21 mouse cellular contexts compared by ENCODE assay signal in genomic region chr13:31290630-31291029, GRCm38 (mm10).
"Had no signal": no experiment of that assay in that cellular context is flagged by ENCODE, and none has a peak within 500 bp of the region (broad histone marks: within the 10 kb centered on the region; RNA-seq: fewer than 3 reads in every experiment).

No protein-coding gene starts in this region.

- H3K9me3 ChIP-seq: limb, embryonic 10.5 days; limb, embryonic 13.5 days; liver, embryonic 13.5 days; megakaryocyte, embryonic 14.5 days; midbrain, embryonic 10.5 days; neural tube, embryonic 12.5 days; neural tube, embryonic 15.5 days; stomach, embryonic 15.5 days had no signal

- H3K4me2 ChIP-seq: limb, embryonic 13.5 days; liver, embryonic 13.5 days; neural tube, embryonic 12.5 days; neural tube, embryonic 15.5 days; stomach, embryonic 15.5 days had no signal

- H3K9ac ChIP-seq: limb, embryonic 13.5 days; liver, embryonic 13.5 days; neural tube, embryonic 12.5 days; neural tube, embryonic 15.5 days; stomach, embryonic 15.5 days had no signal

- H3K4me3 ChIP-seq: limb, embryonic 10.5 days; limb, embryonic 13.5 days; liver, embryonic 13.5 days; megakaryocyte, embryonic 14.5 days; midbrain, embryonic 10.5 days; neural tube, embryonic 12.5 days; neural tube, embryonic 15.5 days; stomach, embryonic 15.5 days had no signal

- H3K36me3 ChIP-seq: limb, embryonic 10.5 days; limb, embryonic 13.5 days; liver, embryonic 13.5 days; midbrain, embryonic 10.5 days; neural tube, embryonic 12.5 days; neural tube, embryonic 15.5 days; stomach, embryonic 15.5 days had no signal

- DNase-seq: kidney, adult 18-20 months; kidney, adult 9 months; kidney, postnatal 14 days; kidney, postnatal 4 days; liver; liver, embryonic 13.5 days; lung, adult 2 months; lung, postnatal 14 days; lung, postnatal 4 days; midbrain, embryonic 14.5 days; right cerebral cortex, adult 18-20 months; right cerebral cortex, postnatal 14 days; right cerebral cortex, postnatal 4 days; thymus, postnatal 25 days had no signal

- H3K27me3 ChIP-seq: liver, embryonic 13.5 days; neural tube, embryonic 12.5 days; neural tube, embryonic 15.5 days; stomach, embryonic 15.5 days had no signal

- H3K27ac ChIP-seq: limb, embryonic 10.5 days; limb, embryonic 13.5 days; liver, embryonic 13.5 days; midbrain, embryonic 10.5 days; neural tube, embryonic 12.5 days; neural tube, embryonic 15.5 days; stomach, embryonic 15.5 days had no signal

- H3K4me1 ChIP-seq: liver, embryonic 13.5 days; megakaryocyte, embryonic 14.5 days; midbrain, embryonic 10.5 days; neural tube, embryonic 12.5 days; neural tube, embryonic 15.5 days; stomach, embryonic 15.5 days had no signal
